Mouse (Mus musculus): ENCODE results near the gene Galnt11. TPM values are rescaled to one million over a fixed set of nuclear protein-coding genes. Genes with fewer than 3 reads are reported as not detected.

The Galnt11 gene
- 59.3 and 63.0 TPM in 2 replicates for polyA plus RNA-seq (2015; fragmentation: Nextera tagmentation; extraction: Ambion mirVana)

GRCm38 (mm10) chr5:25221604-25222003 is at the start of gene Galnt11:
Galnt11 (plus strand) TSS chr5:25221904.

GRCm38 (mm10) chr5:25181004-25181531 is 40.6 kb upstream of the Galnt11 start, which contains the start of gene Galntl5:
Galntl5 (plus strand) TSS chr5:25181460.

DNA sequence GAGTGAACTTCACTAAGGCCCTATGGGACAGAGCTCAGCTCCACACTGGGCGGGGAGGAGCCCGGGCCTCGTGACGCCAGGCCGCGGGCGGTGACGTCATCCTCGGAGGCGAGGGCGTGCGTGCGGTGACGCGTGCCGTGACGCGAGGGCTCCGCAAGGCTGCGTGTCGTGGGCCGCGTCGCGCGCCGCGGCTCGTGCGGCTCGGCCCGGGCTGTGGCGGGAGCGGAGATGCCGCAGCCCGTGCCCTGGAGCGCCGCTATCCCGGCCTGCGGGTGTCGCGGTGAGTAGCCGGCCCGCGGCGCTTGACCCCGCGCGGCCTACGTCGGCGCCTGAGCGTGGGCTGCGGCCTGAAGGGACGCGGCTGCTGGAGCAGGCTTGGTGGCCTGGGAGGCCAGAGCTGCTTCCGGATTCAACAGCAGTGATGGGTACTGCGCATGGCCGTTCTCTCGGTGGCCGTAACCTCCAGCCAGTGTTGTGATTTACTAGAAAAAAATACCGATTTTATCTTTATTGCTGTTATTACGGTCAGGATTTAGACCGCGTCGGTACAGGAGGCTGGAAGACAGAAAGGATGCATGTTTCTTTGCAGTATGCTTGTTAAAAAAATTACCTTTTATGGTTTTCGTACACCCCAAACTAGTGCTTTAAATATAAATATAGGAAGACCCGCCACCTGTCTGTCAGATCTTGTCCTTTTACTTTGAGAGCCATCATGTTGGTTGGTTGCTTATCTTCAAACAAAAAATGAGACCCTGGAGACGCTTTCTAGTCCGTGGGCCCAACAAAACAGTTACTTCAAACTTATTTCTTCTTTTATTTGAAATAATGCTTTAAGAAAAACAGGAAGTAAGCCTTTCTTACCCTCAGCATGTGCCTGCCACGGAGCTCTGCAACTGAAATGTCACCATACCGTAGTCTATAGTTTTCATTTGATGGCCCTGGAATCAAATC is 1.3 kb downstream of the Galnt11 start, which contains the start of gene E130116L18Rik:
TSS of gene E130116L18Rik (minus strand) at position 402 of the 951 bp plus-strand sequence.

Other genes with a start within 250 kb of the Galnt11 start
- 81.9 and 82.1 TPM in 2 replicates for gene Prkag2, start 121.3 kb upstream of the Galnt11 start, polyA plus RNA-seq (2015; fragmentation: Nextera tagmentation; extraction: Ambion mirVana)
- gene Galntl5, start 40.4 kb upstream of the Galnt11 start, polyA plus RNA-seq (2015; fragmentation: Nextera tagmentation; extraction: Ambion mirVana), result not detected in 2 replicates
- 1.5 and 1.9 TPM in 2 replicates for gene E130116L18Rik, start 1.2 kb downstream of the Galnt11 start, polyA plus RNA-seq (2015; fragmentation: Nextera tagmentation; extraction: Ambion mirVana)

Measured in neural tube, postnatal 0 days (tissue).